ENCODE assay signal across 9 mouse cellular contexts in the genomic region with DNA sequence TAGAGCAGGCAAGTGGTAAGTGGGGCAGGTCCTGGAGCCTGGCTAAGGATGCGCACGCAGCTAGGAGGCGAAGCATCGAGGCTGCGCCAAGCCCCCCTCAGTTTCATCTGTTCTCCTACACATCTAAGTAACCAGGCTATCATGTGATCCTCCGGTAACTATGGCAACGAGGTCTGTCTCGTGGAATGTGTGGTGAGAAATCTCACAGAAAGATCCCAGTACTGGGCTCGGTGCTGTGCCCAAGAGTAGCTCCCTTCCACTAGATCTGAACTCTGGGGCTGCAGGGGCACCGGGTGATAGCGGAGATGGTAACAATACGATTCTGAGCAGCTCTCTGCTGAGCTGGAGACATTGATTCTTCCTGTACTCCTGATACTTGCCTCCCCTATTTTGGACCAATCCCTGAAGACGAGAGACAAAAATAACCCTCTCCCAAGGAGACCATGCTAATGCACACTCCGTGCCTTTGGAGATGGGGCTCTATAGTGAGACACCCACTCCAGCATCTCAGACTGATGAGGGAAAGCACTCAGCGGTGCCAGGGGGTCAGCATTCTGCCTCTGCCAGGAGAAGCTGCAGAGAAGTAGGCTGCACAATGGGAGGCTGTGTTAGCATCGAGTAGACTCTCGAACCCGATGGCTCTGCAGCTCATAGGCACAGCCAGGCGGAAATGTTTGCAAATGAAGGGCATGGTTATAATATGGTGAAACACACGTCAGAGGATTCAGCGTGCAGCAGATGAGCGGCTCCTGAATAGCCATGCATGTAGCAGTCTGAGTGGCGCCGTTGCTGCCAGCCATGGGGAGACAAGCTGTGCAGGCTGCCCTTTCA. TPM values are rescaled to one million over a fixed set of nuclear protein-coding genes. Genes with fewer than 3 reads are reported as not detected.
DNase-seq lines count a peak whose midpoint lies in the region; ATAC-seq lines count a peak whose summit lies in the region.
"Had no signal": no experiment of that assay in that cellular context is flagged by ENCODE, and none has a peak within 500 bp of the region (broad histone marks: within the 10 kb centered on the region; RNA-seq: fewer than 3 reads in every experiment).

No protein-coding gene starts in this region.

- peak overlapping the region; percentile 20 for H3K4me3 ChIP-seq in embryonic facial prominence, embryonic 12.5 days
- H3K4me3 ChIP-seq in limb, embryonic 15.5 days, result peak overlapping the region; percentile 3; the same call in 1 of the 2 replicates
- H3K4me3 ChIP-seq: liver, embryonic 15.5 days had no signal

- H3K36me3 ChIP-seq in embryonic facial prominence, embryonic 12.5 days, result no peaks in the 10 kb centered on the region
- H3K36me3 ChIP-seq in limb, embryonic 15.5 days, result no peaks in the 10 kb centered on the region
- H3K36me3 ChIP-seq: liver, embryonic 15.5 days had no signal

- DNase-seq in adrenal gland, postnatal 14 days, result peak; percentile 40
- no peak for DNase-seq in adrenal gland, postnatal 10 days
- DNase-seq in NIH3T3 (ENCODE audit: low read depth), result peak; percentile 77
- peak; percentile 37 for DNase-seq in induced T-regulatory cell, adult 2 months (ENCODE audit: low read depth)
- DNase-seq in right cerebral cortex, postnatal 25 days, result peak; percentile 90

- H3K4me2 ChIP-seq in embryonic facial prominence, embryonic 12.5 days (replicated peaks), result peak overlapping the region; percentile 53
- peak overlapping the region; percentile 21 for H3K4me2 ChIP-seq in limb, embryonic 15.5 days
- H3K4me2 ChIP-seq: liver, embryonic 15.5 days had no signal

- no peaks in the 10 kb centered on the region for H3K9me3 ChIP-seq in embryonic facial prominence, embryonic 12.5 days
- H3K9me3 ChIP-seq in limb, embryonic 15.5 days, result no peaks in the 10 kb centered on the region
- H3K9me3 ChIP-seq: liver, embryonic 15.5 days had no signal

- ATAC-seq in embryonic facial prominence, embryonic 12.5 days (ENCODE audit: insufficient number of reproducible peaks, insufficient read depth, low FRiP score, low TSS enrichment), result peak; percentile 79
- ATAC-seq in limb, embryonic 15.5 days (ENCODE audit: insufficient number of reproducible peaks, low FRiP score, low TSS enrichment, low read depth), result 0 out of 2 replicates have a peak, but pooled peaks have one; percentile 12
- no peak for ATAC-seq in activated CD4-positive, CD25-positive, alpha-beta regulatory T cell, adult 4 months

- H3K9ac ChIP-seq in embryonic facial prominence, embryonic 12.5 days, result peak overlapping the region; percentile 19; the same call in 1 of the 2 replicates
- no peak overlapping the region for H3K9ac ChIP-seq in limb, embryonic 15.5 days
- H3K9ac ChIP-seq: liver, embryonic 15.5 days had no signal

- H3K4me1 ChIP-seq in embryonic facial prominence, embryonic 12.5 days, result peaks cover 15% of the 10 kb centered on the region
- peaks cover 17% of the 10 kb centered on the region for H3K4me1 ChIP-seq in limb, embryonic 15.5 days
- H3K4me1 ChIP-seq: liver, embryonic 15.5 days had no signal

- peak overlapping the region; percentile 69 for H3K27ac ChIP-seq in embryonic facial prominence, embryonic 12.5 days
- H3K27ac ChIP-seq in limb, embryonic 15.5 days, result no peak overlapping the region
- H3K27ac ChIP-seq: liver, embryonic 15.5 days had no signal

- 27% methylated on average over 24 of the region's 24 CpGs for WGBS in embryonic facial prominence, embryonic 12.5 days
- WGBS in limb, embryonic 15.5 days, result 35% methylated on average over 24 of the region's 24 CpGs

- no peaks in the 10 kb centered on the region for H3K27me3 ChIP-seq in embryonic facial prominence, embryonic 12.5 days
- H3K27me3 ChIP-seq in limb, embryonic 15.5 days, result no peaks in the 10 kb centered on the region

RNA-seq across cellular contexts. Expression of gene Zfp706, which starts 40.0 kb away (rescaled TPM):
- 176 and 193 TPM in 2 replicates for total RNA-seq in adrenal gland, postnatal 14 days (2021)
- 100 to 1,000 TPM; 179 to 181 TPM for total RNA-seq in adrenal gland, postnatal 10 days (2021)
- polyA plus RNA-seq in embryonic facial prominence, embryonic 12.5 days (2016; fragmentation: Nextera tagmentation; extraction: Ambion mirVana), result 431 and 440 TPM in 2 replicates
- polyA plus RNA-seq in limb, embryonic 15.5 days (2015; fragmentation: Nextera tagmentation; extraction: Ambion mirVana), result 515 and 536 TPM in 2 replicates
- polyA plus RNA-seq in activated CD4-positive, CD25-positive, alpha-beta regulatory T cell, adult 4 months (2017; shearing (Covaris generic)), result 100 to 1,000 TPM; 467 to 529 TPM
